Mouse (Mus musculus) forebrain, embryonic 15.5 days (tissue): Measurements from ENCODE around the gene Gm44511. TPM values are rescaled to one million over a fixed set of nuclear protein-coding genes. Genes with fewer than 3 reads are reported as not detected.
"Not testable (repeated sequence)": the region's sequence is repeated elsewhere in the genome, so short reads cannot be mapped to it uniquely, and the experiment has no call there.

Experiments used
- ATAC-seq: fragments of 200-750 bp; cut with Nextera tagmentation; replicated peaks from 2 replicates; pipeline ENCODE4 v1.8.0; 2017; ENCODE audit warnings: mild to moderate bottlenecking, moderate TSS enrichment, moderate library complexity
- H3K27ac ChIP-seq: fragments of 300-500 bp; sonication (generic); replicated peaks from 2 replicates; pipeline ENCODE4 v1.5.1; 2015; ENCODE audit warnings: mild to moderate bottlenecking, inconsistent platforms
- H3K27me3 ChIP-seq: fragments of 300-500 bp; sonication (generic); 2 replicates; pipeline ENCODE4 v1.6.1; 2015; ENCODE audit warnings: inconsistent platforms
- H3K36me3 ChIP-seq: fragments of 300-500 bp; sonication (generic); 2 replicates; pipeline ENCODE4 v1.6.1; 2015; ENCODE audit warnings: mild to moderate bottlenecking, inconsistent platforms
- H3K4me1 ChIP-seq: fragments of 300-500 bp; sonication (generic); 2 replicates; pipeline ENCODE4 v1.6.1; 2015; ENCODE audit warnings: inconsistent platforms
- H3K4me2 ChIP-seq: fragments of 300-500 bp; sonication (generic); replicated peaks from 2 replicates; pipeline ENCODE4 v1.6.1; 2015; ENCODE audit warnings: mild to moderate bottlenecking, inconsistent platforms
- H3K4me3 ChIP-seq: fragments of 300-500 bp; sonication (generic); 2 replicates; pipeline ENCODE4 v1.5.1; 2015; ENCODE audit warnings: mild to moderate bottlenecking, inconsistent platforms
- H3K9ac ChIP-seq: fragments of 300-500 bp; sonication (generic); replicated peaks from 2 replicates; pipeline ENCODE4 v1.6.1; 2015; ENCODE audit warnings: mild to moderate bottlenecking, inconsistent platforms
- H3K9me3 ChIP-seq: fragments of 300-500 bp; sonication (generic); 2 replicates; pipeline ENCODE4 v1.6.1; 2016; ENCODE audit warnings: inconsistent platforms
- WGBS: fragments of 180-500 bp; shearing (Covaris S2); methylation state at CpG from one replicate; pipeline ENCODE4 v1.1.7; 2015; ENCODE audit warnings: mixed read lengths; 5-methylcytosine and 5-hydroxymethylcytosine counted together
- polyA plus RNA-seq: library from polyadenylated mRNA; unstranded; fragments of >200 nt; fragmentation: Nextera tagmentation; extraction: Ambion mirVana; gene quantifications from 2 replicates; pipeline ENCODE4 v1.2.1, GENCODE M21; 2015

The Gm44511 gene
- polyA plus RNA-seq, 1 experiment from 2014 or later, result not detected

GRCm38 (mm10) chr6:128763736-128764523, 62.2 kb downstream of the Gm44511 start:
- under 1% methylated on average over 30 of the region's 30 CpGs for WGBS

GRCm38 (mm10) chr6:128762892-128763670, 63.0 kb downstream of the Gm44511 start:
- H3K9ac ChIP-seq, result peak overlapping the region; percentile 62; the same call in 1 of the 2 replicates
- not testable (repeated sequence) for H3K9me3 ChIP-seq, H3K27me3 ChIP-seq, ATAC-seq, H3K36me3 ChIP-seq, H3K4me1 ChIP-seq
- H3K4me2 ChIP-seq, result peak overlapping the region; percentile 61
- 72% methylated on average over 10 of the region's 10 CpGs for WGBS
- H3K27ac ChIP-seq, result peak overlapping the region; percentile 95
- peak overlapping the region; percentile 52 for H3K4me3 ChIP-seq

More at GRCm38 (mm10) chr6:128763736-128764523, 62.2 kb downstream of the Gm44511 start:
- ATAC-seq, result peak; percentile 91
- H3K36me3 ChIP-seq, result no peaks in the 10 kb centered on the region
- H3K9ac ChIP-seq, result peak overlapping the region; percentile 62
- H3K4me3 ChIP-seq, result peak overlapping the region; percentile 52
- H3K9me3 ChIP-seq, result no peaks in the 10 kb centered on the region
- peaks cover 6% of the 10 kb centered on the region for H3K4me1 ChIP-seq
- no peaks in the 10 kb centered on the region for H3K27me3 ChIP-seq
- peak overlapping the region; percentile 95 for H3K27ac ChIP-seq
- H3K4me2 ChIP-seq, result peak overlapping the region; percentile 61

- WGBS, result 36% methylated on average over 5 of the region's 5 CpGs
- H3K9ac ChIP-seq, result peak overlapping the region; percentile 54
- H3K4me3 ChIP-seq, result peak overlapping the region; percentile 75
- no peaks in the 10 kb centered on the region for H3K36me3 ChIP-seq
- peak overlapping the region; percentile 37 for H3K4me2 ChIP-seq
- ATAC-seq, result no peak
- no peaks in the 10 kb centered on the region for H3K9me3 ChIP-seq
- H3K27ac ChIP-seq, result peak overlapping the region; percentile 95
- no peaks in the 10 kb centered on the region for H3K27me3 ChIP-seq
- peaks cover 3% of the 10 kb centered on the region for H3K4me1 ChIP-seq
Observed at GRCm38 (mm10) chr6:128761144-128761540, 65.0 kb downstream of the Gm44511 start.

GRCm38 (mm10) chr6:128760416-128761143, 65.5 kb downstream of the Gm44511 start:
- not testable (repeated sequence) for H3K9me3 ChIP-seq, H3K4me1 ChIP-seq, H3K36me3 ChIP-seq, H3K27me3 ChIP-seq
- Histone ChIP-seq H3K4me2 (peak overlapping the region; percentile 37), H3K9ac (peak overlapping the region; percentile 70), H3K27ac (peak overlapping the region; percentile 95), H3K4me3 (peak overlapping the region; percentile 75)
- under 1% methylated on average over 44 of the region's 44 CpGs for WGBS
- ATAC-seq, result peak; percentile 65

GRCm38 (mm10) chr6:128760016-128760415, 66.1 kb downstream of the Gm44511 start:
- Histone ChIP-seq H3K27ac (peak overlapping the region; percentile 95), H3K9ac (peak overlapping the region; percentile 70), H3K4me3 (peak overlapping the region; percentile 75), H3K4me2 (peak overlapping the region; percentile 35)
- ATAC-seq, result peak; percentile 49
- H3K9me3 ChIP-seq, H3K27me3 ChIP-seq, H3K36me3 ChIP-seq, H3K4me1 ChIP-seq: not testable (repeated sequence)
- under 1% methylated on average over 22 of the region's 22 CpGs for WGBS

GRCm38 (mm10) chr6:128759221-128759950, 66.7 kb downstream of the Gm44511 start:
- Histone ChIP-seq H3K9me3 (no peaks in the 10 kb centered on the region), H3K4me3 (peak overlapping the region; percentile 75), H3K4me1 (peaks cover 5% of the 10 kb centered on the region), H3K9ac (no peak overlapping the region), H3K27ac (peak overlapping the region; percentile 95; the same call in 1 of the 2 replicates), H3K4me2 (0 out of 2 replicates have a peak overlapping the region, but pooled peaks have one; percentile 17), H3K27me3 (no peaks in the 10 kb centered on the region), H3K36me3 (no peaks in the 10 kb centered on the region)
- no peak for ATAC-seq
- 82% methylated on average over 5 of the region's 5 CpGs for WGBS

GRCm38 (mm10) chr6:128755402-128755763, 70.7 kb downstream of the Gm44511 start:
- not testable (repeated sequence) for H3K4me1 ChIP-seq, H3K27me3 ChIP-seq, H3K27ac ChIP-seq, H3K9me3 ChIP-seq, H3K36me3 ChIP-seq, H3K9ac ChIP-seq, H3K4me2 ChIP-seq, ATAC-seq, H3K4me3 ChIP-seq
- WGBS, result 66% methylated on average over 4 of the region's 4 CpGs

- H3K4me2 ChIP-seq, H3K27ac ChIP-seq, H3K9me3 ChIP-seq, H3K27me3 ChIP-seq, H3K9ac ChIP-seq, H3K36me3 ChIP-seq, H3K4me1 ChIP-seq, H3K4me3 ChIP-seq: not testable (repeated sequence)
- WGBS, result 85% methylated on average over 12 of the region's 12 CpGs
- 0 out of 2 replicates have a peak, but pooled peaks have one; percentile 4 for ATAC-seq
Observed at GRCm38 (mm10) chr6:128754748-128755401, 71.2 kb downstream of the Gm44511 start.

- H3K9me3 ChIP-seq, H3K4me3 ChIP-seq, H3K4me1 ChIP-seq, H3K36me3 ChIP-seq, H3K27me3 ChIP-seq, H3K9ac ChIP-seq: not testable (repeated sequence)
- Histone ChIP-seq H3K4me2 (0 out of 2 replicates have a peak overlapping the region, but pooled peaks have one; percentile 17), H3K27ac (peak overlapping the region; percentile 12; the same call in 1 of the 2 replicates)
- WGBS, result 29% methylated on average over 10 of the region's 10 CpGs
- ATAC-seq, result peak; percentile 79
Observed at GRCm38 (mm10) chr6:128754265-128754664, 71.8 kb downstream of the Gm44511 start.

- Histone ChIP-seq H3K4me2 (peak overlapping the region; percentile 17; the same call in 1 of the 2 replicates), H3K27ac (peak overlapping the region; percentile 19; the same call in 1 of the 2 replicates)
- not testable (repeated sequence) for H3K9ac ChIP-seq, H3K9me3 ChIP-seq, H3K36me3 ChIP-seq, H3K27me3 ChIP-seq, H3K4me1 ChIP-seq, H3K4me3 ChIP-seq
- WGBS, result 39% methylated on average over 8 of the region's 8 CpGs
- ATAC-seq, result peak; percentile 95
Observed at GRCm38 (mm10) chr6:128753610-128754224, 72.4 kb downstream of the Gm44511 start.
